Mouse (Mus musculus): ENCODE data around the gene Mrpl4.

DNA sequence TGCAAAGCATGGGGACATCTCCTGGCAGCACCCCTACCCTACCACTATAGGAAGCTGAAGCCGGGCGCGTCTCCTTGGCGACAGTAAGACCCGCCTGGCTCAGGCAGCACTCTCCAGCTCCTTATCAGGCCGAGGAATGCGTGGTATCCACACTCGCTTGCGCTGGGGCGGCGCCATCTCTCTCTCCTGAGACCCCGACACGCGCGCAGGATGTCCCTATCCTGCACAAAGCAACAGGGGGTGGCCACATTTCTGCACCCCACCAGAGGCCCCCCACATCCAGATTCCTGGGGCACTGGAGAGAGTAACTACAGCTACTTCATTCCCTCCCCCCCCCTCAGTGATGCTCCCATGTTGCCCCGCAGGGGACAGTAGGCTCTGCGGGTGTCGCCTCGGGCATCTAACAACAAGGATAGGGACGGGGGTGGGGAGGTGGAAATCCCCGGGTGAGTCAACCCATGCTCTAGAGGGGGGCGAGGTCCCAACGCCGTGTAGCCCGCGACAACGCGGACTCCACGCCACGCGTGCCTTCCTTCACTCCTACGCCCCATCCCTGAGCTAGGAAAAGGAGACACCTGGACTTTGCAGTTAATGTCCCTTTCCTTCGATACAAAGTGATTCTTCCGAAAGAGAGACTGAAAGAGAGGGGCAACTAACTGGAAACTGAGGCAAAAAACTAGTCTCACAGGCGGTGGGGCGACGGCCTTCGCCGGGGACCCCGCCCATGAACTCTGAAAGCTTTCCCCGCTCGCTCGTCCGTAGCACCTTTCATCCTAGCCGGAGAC is 26.9 kb upstream of the Mrpl4 start:
- TF ChIP-seq CTCF (IDR thresholded peaks at IDR 0.05; ENCODE audit: low read depth, low read length) (no peak), POLR2A (IDR thresholded peaks at IDR 0.05; ENCODE audit: extremely low read depth, insufficient read depth, low read length) (no peak)
